Mouse (Mus musculus): ENCODE results near the gene Otub1.

- no peak for TF ChIP-seq POLR2A (IDR thresholded peaks at IDR 0.05; ENCODE audit: borderline replicate concordance, insufficient read depth, low read length)
- TF ChIP-seq CTCF (IDR thresholded peaks at IDR 0.05; ENCODE audit: borderline replicate concordance, insufficient read depth, low read depth, low read length): no peak
Observed at GRCm38 (mm10) chr19:7189026-7189425, 17.1 kb downstream of the Otub1 start.

Measured in cerebellum, adult 2 months (tissue).